Mouse (Mus musculus) erythroblast, embryonic 14.5 days (primary cell): ENCODE measurements around the gene Tram2.

Source experiments
- GATA1 ChIP-seq: IDR thresholded peaks from 2 replicates; pipeline ENCODE4 v1.6.1; 2012; ENCODE audit warnings: low read length, inconsistent platforms, mixed read lengths
- TAL1 ChIP-seq: IDR thresholded peaks from 3 replicates; pipeline ENCODE4 v1.6.1; 2012; ENCODE audit warnings: low read length, inconsistent platforms, mixed read lengths

DNA sequence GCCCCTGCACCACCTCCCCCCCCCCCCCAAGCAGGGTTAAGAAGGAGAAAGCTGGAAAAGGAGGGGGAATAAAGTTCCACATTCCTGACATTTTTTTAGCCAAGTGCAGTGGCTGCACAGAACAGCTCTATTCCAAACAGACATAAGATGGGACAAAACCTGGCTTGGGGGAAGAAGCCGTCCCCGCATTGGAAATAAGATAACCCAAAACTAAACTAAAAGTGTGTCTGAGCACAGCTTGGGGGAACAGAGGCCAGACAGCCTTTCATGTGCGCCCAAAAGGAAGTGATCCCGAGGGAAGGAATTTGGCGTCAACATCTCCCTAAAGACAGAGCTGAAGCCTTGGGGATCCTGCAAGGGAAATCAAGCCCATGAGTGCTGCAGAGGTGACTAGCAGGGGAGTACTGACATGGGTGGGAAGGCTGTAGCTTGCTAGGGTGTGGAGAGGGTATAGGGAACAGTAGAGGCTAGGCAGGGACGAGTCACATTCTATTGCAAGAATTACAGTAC lies 3.0 kb downstream of the Tram2 start:
- TF ChIP-seq GATA1 (no peak), TAL1 (no peak)
